In the genomic region with DNA sequence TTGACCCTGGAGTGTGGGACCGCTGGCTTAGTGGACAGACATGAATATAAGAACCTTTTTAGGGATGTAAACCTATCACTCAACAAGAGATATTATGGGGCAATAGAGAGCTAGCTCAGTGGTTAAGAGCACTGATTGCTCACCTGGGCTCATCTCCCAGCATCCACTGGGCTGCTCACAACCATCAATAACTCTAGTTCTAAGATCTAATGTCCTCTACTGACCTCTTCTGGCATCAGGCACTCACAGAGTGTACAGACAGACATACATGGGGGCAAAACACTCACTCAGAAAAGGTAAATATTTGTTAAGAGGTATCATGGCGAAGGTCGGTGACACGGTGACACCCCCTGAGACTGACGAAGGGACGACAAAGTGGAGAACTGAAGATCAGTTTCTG, we compare ENCODE assay signal across 27 mouse cellular contexts. TPM values are rescaled to one million over a fixed set of nuclear protein-coding genes. Genes with fewer than 3 reads are reported as not detected.
DNase-seq lines count a peak whose midpoint lies in the region; ATAC-seq and TF ChIP-seq lines count a peak whose summit lies in the region.
"Had no signal": no experiment of that assay in that cellular context is flagged by ENCODE, and none has a peak within 500 bp of the region (broad histone marks: within the 10 kb centered on the region; RNA-seq: fewer than 3 reads in every experiment).

No protein-coding gene starts in this region.

- in situ Hi-C loops in CH12.LX (cut with MboI; ENCODE audit: low pct_ligation_motif_present, low pct_unique_long_range_greater_than_20kb, low sequenced_read_pairs): no loop called here

- H3K4me3 ChIP-seq in kidney, adult 2 months (ENCODE audit: insufficient read depth, low read depth, low read length): no peak overlapping the region
- H3K4me3 ChIP-seq in liver, postnatal 0 days (ENCODE audit: low read depth, low read length): no peak overlapping the region
- H3K4me3 ChIP-seq in liver, embryonic 12.5 days: no peak overlapping the region
- H3K4me3 ChIP-seq in CH12.LX (replicated peaks in 1 of 3; ENCODE audit: low read depth in 2 of 3, low read length in 2 of 3, poor library complexity in 1 of 3): no peak overlapping the region
- no peak overlapping the region for H3K4me3 ChIP-seq in stomach, postnatal 0 days (ENCODE audit: low read depth, low read length)
- H3K4me3 ChIP-seq: embryonic facial prominence, embryonic 12.5 days had no signal

- TF ChIP-seq POLR2A in kidney, adult 2 months (IDR thresholded peaks at IDR 0.05; ENCODE audit: low read depth, low read length): no peak
- TF ChIP-seq POLR2A in CH12.LX (IDR thresholded peaks at IDR 0.05; ENCODE audit: low read depth, low read length): no peak

- no peaks in the 10 kb centered on the region for H3K36me3 ChIP-seq in kidney, adult 2 months (ENCODE audit: control insufficient read depth, insufficient read depth, low read length)
- H3K36me3 ChIP-seq in liver, postnatal 0 days (replicated peaks; ENCODE audit: insufficient read depth, low read length): no peaks in the 10 kb centered on the region
- no peaks in the 10 kb centered on the region for H3K36me3 ChIP-seq in liver, embryonic 12.5 days
- no peaks in the 10 kb centered on the region for H3K36me3 ChIP-seq in CH12.LX (replicated peaks in 1 of 2; ENCODE audit: control insufficient read depth in 1 of 2, insufficient read depth in 1 of 2, low read length in 1 of 2)
- H3K36me3 ChIP-seq in stomach, postnatal 0 days (ENCODE audit: control insufficient read depth, insufficient read depth, low read length): no peaks in the 10 kb centered on the region
- H3K36me3 ChIP-seq: embryonic facial prominence, embryonic 12.5 days; forebrain, embryonic 15.5 days; heart, embryonic 12.5 days; limb, embryonic 13.5 days; neural tube, embryonic 15.5 days had no signal

- no peaks in the 10 kb centered on the region for H3K9me3 ChIP-seq in liver, postnatal 0 days (ENCODE audit: low read length)
- H3K9me3 ChIP-seq in liver, embryonic 12.5 days (replicated peaks): no peaks in the 10 kb centered on the region
- no peaks in the 10 kb centered on the region for H3K9me3 ChIP-seq in CH12.LX (replicated peaks; ENCODE audit: low read length)
- H3K9me3 ChIP-seq in stomach, postnatal 0 days (ENCODE audit: control insufficient read depth, low read length): no peaks in the 10 kb centered on the region
- H3K9me3 ChIP-seq: embryonic facial prominence, embryonic 12.5 days; forebrain, embryonic 15.5 days; heart, embryonic 12.5 days; limb, embryonic 13.5 days; neural tube, embryonic 15.5 days had no signal

- peak; percentile 73 for ATAC-seq in liver, postnatal 0 days
- ATAC-seq in liver, embryonic 12.5 days: no peak
- no peak for ATAC-seq in stomach, postnatal 0 days (ENCODE audit: low FRiP score, low TSS enrichment)
- ATAC-seq: forebrain, embryonic 15.5 days had no signal

- peak; percentile 6 for DNase-seq in kidney, adult 2 months
- DNase-seq in kidney, adult 11 months: no peak
- no peak for DNase-seq in liver, postnatal 0 days
- DNase-seq in CH12.LX (ENCODE audit: extremely low read depth): no peak
- DNase-seq in stomach, postnatal 0 days (ENCODE audit: low spot score): no peak
- DNase-seq: adrenal gland, postnatal 25 days; cerebellum, adult 11-12 months; cerebellum, adult 9-11 months; embryo, embryonic 11 days; gastrocnemius, adult 2 months; gastrocnemius, postnatal 36 days; heart, adult 2 months; kidney, adult 9 months; kidney, postnatal 25 days; lung, postnatal 10 days; midbrain, embryonic 14.5 days; retina, postnatal 1 day; right cerebral cortex, postnatal 14 days; thymus, postnatal 25 days had no signal

- H3K9ac ChIP-seq in liver, postnatal 0 days (replicated peaks): no peak overlapping the region
- no peak overlapping the region for H3K9ac ChIP-seq in liver, embryonic 12.5 days
- no peak overlapping the region for H3K9ac ChIP-seq in CH12.LX (ENCODE audit: insufficient read depth, low read depth)
- H3K9ac ChIP-seq in stomach, postnatal 0 days (ENCODE audit: low read length): no peak overlapping the region
- H3K9ac ChIP-seq: embryonic facial prominence, embryonic 12.5 days; forebrain, embryonic 15.5 days; heart, embryonic 12.5 days; hindbrain, embryonic 14.5 days; limb, embryonic 13.5 days; neural tube, embryonic 15.5 days had no signal

- TF ChIP-seq EP300 in liver, postnatal 0 days (IDR thresholded peaks at IDR 0.05; ENCODE audit: low read depth): no peak
- no peak for TF ChIP-seq EP300 in CH12.LX (IDR thresholded peaks at IDR 0.05; ENCODE audit: low read length)
- TF ChIP-seq EP300 in stomach, postnatal 0 days (optimal IDR thresholded peaks at IDR 0.05): no peak

- no peaks in the 10 kb centered on the region for H3K4me1 ChIP-seq in kidney, adult 2 months (ENCODE audit: control insufficient read depth, insufficient read depth, low read length)
- no peaks in the 10 kb centered on the region for H3K4me1 ChIP-seq in liver, postnatal 0 days (ENCODE audit: insufficient read depth)
- no peaks in the 10 kb centered on the region for H3K4me1 ChIP-seq in liver, embryonic 12.5 days
- H3K4me1 ChIP-seq in CH12.LX (ENCODE audit: control insufficient read depth in 1 of 2, insufficient read depth in 2 of 2): peaks cover 0 to 16% of the 10 kb centered on the region in 2 experiments; a peak in 2 of 4 replicates
- no peaks in the 10 kb centered on the region for H3K4me1 ChIP-seq in stomach, postnatal 0 days (replicated peaks; ENCODE audit: control insufficient read depth, insufficient read depth)
- H3K4me1 ChIP-seq: embryonic facial prominence, embryonic 12.5 days; forebrain, embryonic 15.5 days; heart, embryonic 12.5 days; neural tube, embryonic 15.5 days had no signal

- H3K79me2 ChIP-seq in CH12.LX (replicated peaks; ENCODE audit: control insufficient read depth, extremely low read depth, insufficient read depth, poor library complexity, severe bottlenecking): no peaks in the 10 kb centered on the region

- 75% methylated on average over 6 of the region's 6 CpGs for WGBS in kidney, adult 2 months
- WGBS in liver, postnatal 0 days (ENCODE audit: insufficient replicate concordance): 66% methylated on average over 6 of the region's 6 CpGs
- 76% methylated on average over 6 of the region's 6 CpGs for WGBS in liver, embryonic 12.5 days (ENCODE audit: insufficient replicate concordance)
- WGBS in stomach, postnatal 0 days: 66% methylated on average over 6 of the region's 6 CpGs

- no peaks in the 10 kb centered on the region for H3K27me3 ChIP-seq in kidney, adult 2 months (replicated peaks; ENCODE audit: control insufficient read depth, insufficient read depth, low read length)
- no peaks in the 10 kb centered on the region for H3K27me3 ChIP-seq in liver, postnatal 0 days (ENCODE audit: insufficient read depth, low read length)
- H3K27me3 ChIP-seq in liver, embryonic 12.5 days (replicated peaks): no peaks in the 10 kb centered on the region
- no peaks in the 10 kb centered on the region for H3K27me3 ChIP-seq in CH12.LX (replicated peaks)
- no peaks in the 10 kb centered on the region for H3K27me3 ChIP-seq in stomach, postnatal 0 days (ENCODE audit: control insufficient read depth, insufficient read depth, low read length)
- H3K27me3 ChIP-seq: embryonic facial prominence, embryonic 12.5 days; forebrain, embryonic 15.5 days; heart, embryonic 12.5 days; limb, embryonic 13.5 days; neural tube, embryonic 15.5 days had no signal

- H3K4me2 ChIP-seq in liver, postnatal 0 days (ENCODE audit: low read depth, low read length): no peak overlapping the region
- H3K4me2 ChIP-seq in liver, embryonic 12.5 days: no peak overlapping the region
- no peak overlapping the region for H3K4me2 ChIP-seq in CH12.LX (ENCODE audit: insufficient read depth, low read depth, poor library complexity, severe bottlenecking)
- H3K4me2 ChIP-seq in stomach, postnatal 0 days (replicated peaks; ENCODE audit: low read depth): no peak overlapping the region

- peak; percentile 29; the same call in 1 of the 2 replicates for TF ChIP-seq CTCF in kidney, adult 2 months (conservative IDR thresholded peaks at IDR 0.05; ENCODE audit: insufficient read depth, insufficient read length, low read depth, low read length)
- TF ChIP-seq CTCF in liver, postnatal 0 days (IDR thresholded peaks at IDR 0.05; ENCODE audit: low read depth): peak; percentile 51
- peak in 1 of 2 experiments; percentile 44; a peak in 2 of 4 replicates for TF ChIP-seq CTCF in CH12.LX (conservative IDR thresholded peaks at IDR 0.05 in 1 of 2, IDR thresholded peaks at IDR 0.05 in 1 of 2; ENCODE audit: low read depth in 2 of 2, low read length in 2 of 2)
- TF ChIP-seq CTCF in stomach, postnatal 0 days (IDR thresholded peaks at IDR 0.05; ENCODE audit: low read depth): peak; percentile 52

- H3K27ac ChIP-seq in kidney, adult 2 months (ENCODE audit: insufficient read depth, low read depth, low read length): no peak overlapping the region
- no peak overlapping the region for H3K27ac ChIP-seq in liver, postnatal 0 days (ENCODE audit: low read depth)
- H3K27ac ChIP-seq in liver, embryonic 12.5 days: no peak overlapping the region
- H3K27ac ChIP-seq in CH12.LX (ENCODE audit: insufficient read depth, low read depth): no peak overlapping the region
- no peak overlapping the region for H3K27ac ChIP-seq in stomach, postnatal 0 days (replicated peaks)
- H3K27ac ChIP-seq: embryonic facial prominence, embryonic 12.5 days; forebrain, embryonic 15.5 days; gastrocnemius, adult 2 months; hindbrain, embryonic 14.5 days; limb, embryonic 13.5 days; macrophage; neural tube, embryonic 15.5 days had no signal

- TF ChIP-seq RAD21 in CH12.LX (IDR thresholded peaks at IDR 0.05; ENCODE audit: low read depth, low read length): peak; percentile 33

- dilution Hi-C loops in CH12.LX (cut with MboI; ENCODE audit: extremely low pct_ligation_motif_present, extremely low pct_unique_long_range_greater_than_20kb, low sequenced_read_pairs): no loop called here

TF ChIP-seq in CH12.LX, 34 proteins besides CTCF, POLR2A, EP300 and RAD21:
- TF ChIP-seq TBP (conservative IDR thresholded peaks at IDR 0.05; ENCODE audit: low read depth, low read length) (no peak), NRF1 (IDR thresholded peaks at IDR 0.05; ENCODE audit: low read depth, low read length) (no peak), SMC3 (IDR thresholded peaks at IDR 0.05; ENCODE audit: low read depth, low read length) (peak; percentile 10; the same call in 1 of the 2 replicates), ZC3H11A (IDR thresholded peaks at IDR 0.05; ENCODE audit: low read depth, low read length) (no peak), GABPA (IDR thresholded peaks at IDR 0.05; ENCODE audit: insufficient replicate concordance, low read depth, low read length) (no peak), KAT2A (IDR thresholded peaks at IDR 0.05; ENCODE audit: insufficient replicate concordance, low read length) (no peak)
TF ChIP-seq in CH12.LX: peak in this region for 1.

RNA-seq across cellular contexts. Expression of a gene that starts 59.3 kb away (rescaled TPM):
- polyA plus RNA-seq in kidney, adult 2 months (2012; rRNA removed): 6.9 and 9.1 TPM in 2 replicates
- polyA plus RNA-seq in liver, postnatal 0 days (2015; fragmentation: Nextera tagmentation; extraction: Ambion mirVana): 10.1 and 12.6 TPM in 2 replicates
- 29.5 and 31.8 TPM in 2 replicates for polyA plus RNA-seq in liver, embryonic 12.5 days (2016; fragmentation: Nextera tagmentation; extraction: Ambion mirVana)
- total RNA-seq in CH12.LX (2012; rRNA removed) (5.1 and 6.6 TPM in 2 replicates), CH12.LX (2014; rRNA removed) (16.3 and 18.1 TPM in 2 replicates)
- 12.7 and 15.6 TPM in 2 replicates for polyA plus RNA-seq in CH12.LX (2012; ENCODE audit: insufficient read length, low read depth)
- 18.7 and 20.0 TPM in 2 replicates for polyA plus RNA-seq in stomach, postnatal 0 days (2015; fragmentation: Nextera tagmentation; extraction: Ambion mirVana)
